Mouse (Mus musculus) heart, embryonic 11.5 days (tissue): ENCODE data around the gene Samd10. TPM values are rescaled to one million over a fixed set of nuclear protein-coding genes. Genes with fewer than 3 reads are reported as not detected.

Experiments
- ATAC-seq: fragments of 200-750 bp; cut with Nextera tagmentation; replicated peaks from 2 replicates; pipeline ENCODE4 v1.8.0; 2017; ENCODE audit warnings: moderate library complexity; ENCODE audit not compliant: insufficient number of reproducible peaks, low FRiP score, low TSS enrichment
- H3K27ac ChIP-seq: fragments of 300-500 bp; sonication (generic); 2 replicates; pipeline ENCODE4 v1.5.1; 2014; ENCODE audit warnings: mild to moderate bottlenecking, low read depth, low read length
- H3K27me3 ChIP-seq: fragments of 300-500 bp; sonication (generic); 2 replicates; pipeline ENCODE4 v1.6.1; 2014; ENCODE audit warnings: mild to moderate bottlenecking, low read length, mixed read lengths; ENCODE audit not compliant: control insufficient read depth, insufficient read depth
- H3K36me3 ChIP-seq: fragments of 300-500 bp; sonication (generic); 2 replicates; pipeline ENCODE4 v1.6.1; 2014; ENCODE audit warnings: mild to moderate bottlenecking, low read length, moderate library complexity, mixed read lengths; ENCODE audit not compliant: control insufficient read depth, insufficient read depth
- H3K4me1 ChIP-seq: fragments of 300-500 bp; sonication (generic); 2 replicates; pipeline ENCODE4 v1.6.1; 2014; ENCODE audit warnings: low read length; ENCODE audit not compliant: control insufficient read depth, insufficient read depth
- H3K4me2 ChIP-seq: fragments of 300-500 bp; sonication (generic); 2 replicates; pipeline ENCODE4 v1.6.1; 2014; ENCODE audit warnings: mild to moderate bottlenecking, moderate library complexity
- H3K4me3 ChIP-seq: fragments of 300-500 bp; sonication (generic); 2 replicates; pipeline ENCODE4 v1.5.1; 2014; ENCODE audit warnings: low read depth, low read length
- H3K9ac ChIP-seq: fragments of 300-500 bp; sonication (generic); 2 replicates; pipeline ENCODE4 v1.6.1; 2014; ENCODE audit warnings: mild to moderate bottlenecking, low read depth, low read length, moderate library complexity
- H3K9me3 ChIP-seq: fragments of 300-500 bp; sonication (generic); replicated peaks from 2 replicates; pipeline ENCODE4 v1.6.1; 2016; ENCODE audit warnings: low read length; ENCODE audit not compliant: control insufficient read depth
- WGBS: fragments of 180-500 bp; shearing (Covaris S2); extraction: QIAGEN DNeasy Blood & Tissue Kit; methylation state at CpG from one replicate; pipeline ENCODE4 v1.1.7; 2014; ENCODE audit not compliant: insufficient replicate concordance; 5-methylcytosine and 5-hydroxymethylcytosine counted together
- polyA plus RNA-seq: library from polyadenylated mRNA; unstranded; fragments of >200 nt; fragmentation: Nextera tagmentation; extraction: Ambion mirVana; gene quantifications from 2 replicates; pipeline ENCODE4 v1.2.1, GENCODE M21; 2014

The Samd10 gene
- polyA plus RNA-seq, 1 experiment from 2014 or later: 13.7 TPM

DNA sequence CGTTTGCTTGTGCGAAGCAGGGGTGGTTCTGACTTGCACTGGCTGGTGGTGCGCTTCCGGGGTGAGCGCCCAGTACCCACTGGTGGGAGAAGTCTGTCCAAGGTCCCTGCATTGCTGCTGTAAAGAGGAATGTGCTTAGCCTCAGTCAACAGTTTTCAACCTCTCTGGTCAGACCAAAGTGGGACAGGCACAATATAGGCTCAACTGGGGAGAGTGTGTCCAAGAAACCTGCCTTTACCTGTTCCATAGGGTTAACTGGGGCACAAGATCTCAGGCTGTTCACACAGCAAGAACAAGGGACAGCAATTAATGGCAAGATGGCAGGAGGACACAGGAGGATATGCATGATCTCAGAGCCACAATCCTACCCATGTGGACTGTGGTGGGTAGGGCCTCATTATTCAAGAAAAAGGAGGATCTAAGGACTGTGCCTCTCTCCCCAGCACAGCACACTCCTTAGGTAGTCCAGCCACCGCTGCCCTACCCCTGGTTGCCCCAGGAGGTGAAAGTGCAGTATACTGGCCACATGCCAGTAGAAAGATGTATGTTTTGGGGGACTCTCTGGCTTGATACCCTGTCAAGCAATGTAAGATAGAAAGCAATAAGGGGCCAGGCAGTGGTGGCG is 24.0 kb downstream of the Samd10 start:
- Histone ChIP-seq H3K4me3 (no peak overlapping the region), H3K27me3 (no peaks in the 10 kb centered on the region), H3K4me1 (peaks cover 28% of the 10 kb centered on the region), H3K4me2 (no peak overlapping the region), H3K27ac (no peak overlapping the region), H3K9me3 (no peaks in the 10 kb centered on the region), H3K9ac (no peak overlapping the region), H3K36me3 (peaks cover 3% of the 10 kb centered on the region; the same call in 1 of the 2 replicates)
- ATAC-seq: no peak
- WGBS: 91% methylated on average over 7 of the region's 7 CpGs

GRCm38 (mm10) chr2:181573961-181574360 is 25.1 kb downstream of the Samd10 start:
- H3K36me3 ChIP-seq: peaks cover 3% of the 10 kb centered on the region; the same call in 1 of the 2 replicates
- 87% methylated on average over 9 of the region's 9 CpGs for WGBS
- no peak overlapping the region for H3K4me2 ChIP-seq
- H3K9me3 ChIP-seq: no peaks in the 10 kb centered on the region
- no peak overlapping the region for H3K9ac ChIP-seq
- no peak overlapping the region for H3K4me3 ChIP-seq
- H3K4me1 ChIP-seq: peaks cover 20% of the 10 kb centered on the region
- H3K27ac ChIP-seq: no peak overlapping the region
- no peak for ATAC-seq
- H3K27me3 ChIP-seq: no peaks in the 10 kb centered on the region

- Histone ChIP-seq H3K4me2 (no peak overlapping the region), H3K4me3 (no peak overlapping the region), H3K36me3 (peaks cover 3% of the 10 kb centered on the region; the same call in 1 of the 2 replicates), H3K4me1 (peaks cover 13% of the 10 kb centered on the region), H3K27ac (no peak overlapping the region), H3K9ac (no peak overlapping the region), H3K27me3 (no peaks in the 10 kb centered on the region), H3K9me3 (no peaks in the 10 kb centered on the region)
- no peak for ATAC-seq
- WGBS: 88% methylated on average over 15 of the region's 15 CpGs
Measured at GRCm38 (mm10) chr2:181572921-181573920, 25.8 kb downstream of the Samd10 start.

- no peak overlapping the region for H3K9ac ChIP-seq
- no peaks in the 10 kb centered on the region for H3K27me3 ChIP-seq
- H3K36me3 ChIP-seq: peaks cover 3% of the 10 kb centered on the region; the same call in 1 of the 2 replicates
- no peak overlapping the region for H3K4me3 ChIP-seq
- H3K27ac ChIP-seq: no peak overlapping the region
- no peak overlapping the region for H3K4me2 ChIP-seq
- H3K9me3 ChIP-seq: no peaks in the 10 kb centered on the region
- no peak for ATAC-seq
- H3K4me1 ChIP-seq: peaks cover 6% of the 10 kb centered on the region
- 87% methylated on average over 11 of the region's 11 CpGs for WGBS
Measured at GRCm38 (mm10) chr2:181571941-181572670, 26.9 kb downstream of the Samd10 start.

GRCm38 (mm10) chr2:181570921-181571595 is 28.0 kb downstream of the Samd10 start:
- Histone ChIP-seq H3K4me2 (no peak overlapping the region), H3K9me3 (no peaks in the 10 kb centered on the region), H3K27me3 (no peaks in the 10 kb centered on the region), H3K4me3 (no peak overlapping the region), H3K9ac (no peak overlapping the region), H3K4me1 (peaks cover 6% of the 10 kb centered on the region), H3K36me3 (peaks cover 3% of the 10 kb centered on the region; the same call in 1 of the 2 replicates), H3K27ac (no peak overlapping the region)
- WGBS: 70% methylated on average over 6 of the region's 6 CpGs
- ATAC-seq: no peak

- ATAC-seq: no peak
- peaks cover 3% of the 10 kb centered on the region; the same call in 1 of the 2 replicates for H3K36me3 ChIP-seq
- H3K4me2 ChIP-seq: no peak overlapping the region
- no peaks in the 10 kb centered on the region for H3K9me3 ChIP-seq
- H3K4me1 ChIP-seq: peaks cover 6% of the 10 kb centered on the region
- no peaks in the 10 kb centered on the region for H3K27me3 ChIP-seq
- no peak overlapping the region for H3K27ac ChIP-seq
- no peak overlapping the region for H3K9ac ChIP-seq
- 75% methylated on average over 8 of the region's 8 CpGs for WGBS
- no peak overlapping the region for H3K4me3 ChIP-seq
Measured at GRCm38 (mm10) chr2:181570375-181570774, 28.6 kb downstream of the Samd10 start.

- H3K36me3 ChIP-seq: peaks cover 3% of the 10 kb centered on the region; the same call in 1 of the 2 replicates
- ATAC-seq: no peak
- no peak overlapping the region for H3K27ac ChIP-seq
- no peaks in the 10 kb centered on the region for H3K9me3 ChIP-seq
- no peak overlapping the region for H3K9ac ChIP-seq
- H3K27me3 ChIP-seq: no peaks in the 10 kb centered on the region
- no peak overlapping the region for H3K4me3 ChIP-seq
- whole genome bisulfite sequencing: 94% methylated on average over 10 of the region's 10 CpGs
- no peak overlapping the region for H3K4me2 ChIP-seq
- peaks cover 6% of the 10 kb centered on the region for H3K4me1 ChIP-seq
Measured at GRCm38 (mm10) chr2:181569856-181570255, 29.2 kb downstream of the Samd10 start.
